Mouse (Mus musculus) Muller cell, postnatal 12 days (primary cell): ENCODE measurements around the gene Srp68.

ENCODE experiments used
- DNase-seq: peaks from one replicate; pipeline ENCODE4 v3.0.0-alpha.2; 2015; ENCODE audit errors: inconsistent ontology term

The Srp68 gene

GRCm38 (mm10) chr11:116208660-116209059, 65.4 kb downstream of the Srp68 start:
- no peak for DNase-seq

DNA sequence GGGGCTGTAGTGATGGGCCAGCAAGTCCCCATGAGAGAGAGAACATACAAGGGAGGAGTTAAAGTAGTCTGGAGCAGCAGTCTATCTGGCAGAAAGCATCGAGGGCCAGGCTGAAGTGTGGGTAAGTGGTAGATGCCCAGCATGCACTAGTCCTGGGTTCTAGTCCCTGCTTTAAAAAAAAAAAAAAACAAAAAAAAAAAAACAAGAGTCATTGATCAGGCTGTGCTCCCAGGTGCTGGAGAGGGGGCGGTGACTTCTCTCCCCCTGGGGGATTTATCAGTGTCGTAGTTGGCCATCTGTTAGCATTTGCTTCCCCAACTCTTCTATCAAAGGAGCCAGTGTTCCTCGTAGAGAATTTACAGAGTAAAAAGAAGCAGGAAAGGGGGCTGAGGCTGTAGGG, 67.3 kb downstream of the Srp68 start:
- DNase-seq: no peak

- no peak for DNase-seq
Observed at GRCm38 (mm10) chr11:116203150-116203549, 70.9 kb downstream of the Srp68 start.

DNA sequence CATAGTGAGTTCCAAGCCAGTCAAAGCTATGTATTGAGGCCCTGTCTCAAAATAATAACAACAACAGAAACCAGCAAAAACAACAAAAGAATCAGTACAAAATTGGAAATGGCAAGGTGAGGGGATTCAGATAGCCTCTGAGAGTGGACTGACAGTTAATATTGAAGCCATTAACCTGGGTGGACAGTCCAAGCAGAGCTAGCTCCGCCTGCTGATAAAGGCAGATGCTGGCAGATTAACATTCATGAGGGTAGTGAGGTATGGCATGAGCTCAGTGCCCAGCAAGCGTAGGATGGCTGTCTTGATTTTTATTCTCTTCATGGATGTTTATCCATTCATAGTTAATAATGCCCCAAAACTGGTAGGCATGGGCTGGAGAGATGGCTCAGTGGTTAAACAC, 72.9 kb downstream of the Srp68 start:
- no peak for DNase-seq

DNA sequence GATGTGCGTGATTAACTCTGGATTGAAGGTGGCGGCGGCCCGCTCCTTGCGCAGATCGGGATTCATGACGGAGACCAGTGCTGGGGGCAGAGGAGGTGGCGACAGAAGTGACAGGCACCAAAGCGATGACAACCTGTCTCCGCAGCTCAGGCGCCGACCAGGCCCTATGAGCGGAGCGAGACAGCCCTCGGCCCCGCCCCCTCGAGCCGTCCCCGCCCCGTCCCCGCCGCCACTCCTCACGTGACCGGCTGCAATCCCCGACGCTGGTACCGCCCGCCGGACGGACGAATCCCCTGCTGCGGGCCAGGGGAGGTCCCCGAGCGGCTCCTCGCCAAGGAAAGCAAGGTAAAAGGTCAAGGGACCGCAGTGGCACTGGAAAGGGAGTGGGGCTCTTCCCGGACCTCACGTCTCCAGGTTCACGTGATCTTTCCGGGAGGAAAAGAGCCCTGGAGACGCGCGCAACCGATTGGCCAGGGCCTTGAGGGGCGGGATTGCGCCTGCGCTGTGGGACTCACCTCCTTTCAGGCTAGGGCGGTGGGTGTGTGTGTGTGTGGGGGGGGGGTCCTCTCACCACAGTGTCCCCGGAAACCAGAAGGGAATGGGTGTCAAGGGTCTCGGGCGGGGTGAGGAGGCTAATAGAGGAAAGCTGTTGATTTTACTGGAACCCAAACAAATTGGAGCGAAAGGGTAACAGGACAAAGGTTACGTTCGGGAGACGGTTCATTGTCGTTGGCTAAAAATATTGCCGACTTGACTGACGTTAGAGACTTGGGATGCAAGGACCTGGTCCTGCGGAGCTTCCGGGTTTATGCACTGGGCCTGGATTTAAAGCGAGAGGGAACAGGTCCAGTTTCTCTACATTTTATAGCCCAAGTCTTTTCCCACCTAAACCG, 75.1 kb downstream of the Srp68 start, which contains the start of the genes Ten1 and Acox1:
Gene Ten1, plus strand, starts transcription at position 217 of the 893 bp plus-strand sequence.
Gene Acox1, minus strand, starts transcription at position 407 of the 893 bp plus-strand sequence.
- peak; percentile 98 for DNase-seq

GRCm38 (mm10) chr11:116198132-116198531, 75.9 kb downstream of the Srp68 start:
- DNase-seq: no peak

GRCm38 (mm10) chr11:116197584-116197906, 76.5 kb downstream of the Srp68 start:
- DNase-seq: no peak

- no peak for DNase-seq
Observed at GRCm38 (mm10) chr11:116196866-116197583, 77.0 kb downstream of the Srp68 start.

GRCm38 (mm10) chr11:116196336-116196735, 77.7 kb downstream of the Srp68 start:
- no peak for DNase-seq

- no peak for DNase-seq
Observed at GRCm38 (mm10) chr11:116195252-116195651, 78.8 kb downstream of the Srp68 start.
